10 mouse cellular contexts compared by ENCODE assay signal in the genomic region with DNA sequence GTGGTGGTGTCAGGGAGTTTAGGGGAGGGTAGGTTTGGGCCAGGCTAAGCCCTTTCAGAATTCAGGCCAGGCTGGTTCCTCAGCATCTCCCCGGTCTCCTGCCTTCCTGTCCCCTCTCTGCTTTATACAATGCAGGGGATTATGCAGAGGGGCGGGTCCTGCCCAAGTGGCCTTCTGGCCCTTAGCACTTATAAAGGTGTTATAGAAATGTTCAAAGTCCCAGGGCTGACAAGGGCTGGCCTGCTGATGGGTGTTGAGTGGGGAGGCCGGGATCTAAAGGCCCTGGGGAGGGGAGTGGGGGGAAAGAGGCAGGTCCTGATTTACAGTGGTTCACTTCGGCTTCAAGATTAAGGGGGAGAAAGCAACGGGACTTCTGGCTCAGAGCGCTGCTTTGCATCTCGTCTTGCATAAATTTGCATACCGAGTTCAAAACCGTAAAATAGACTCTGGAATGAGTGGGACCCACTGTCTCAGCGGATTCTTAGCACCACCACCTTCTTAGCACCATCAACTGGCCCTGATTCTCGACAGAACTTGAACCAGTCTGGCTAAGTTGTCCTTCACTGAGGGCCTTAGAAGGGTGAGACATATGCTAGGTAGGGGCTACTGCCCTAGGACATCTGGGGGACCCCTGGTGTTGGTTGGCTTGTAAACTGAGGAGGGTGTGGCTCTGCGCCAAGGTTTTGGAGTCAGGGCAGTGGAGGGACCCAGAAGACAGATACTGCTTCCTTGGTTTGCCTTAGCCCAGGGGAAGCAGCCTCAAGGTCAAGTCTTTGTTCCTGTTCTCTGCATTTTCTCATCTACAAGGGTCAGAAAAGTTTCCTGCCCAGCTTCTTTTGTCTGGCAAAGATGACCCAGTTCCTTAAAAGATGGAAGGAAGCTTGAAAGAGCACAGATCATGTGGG. TPM values are rescaled to one million over a fixed set of nuclear protein-coding genes. Genes with fewer than 3 reads are reported as not detected.
DNase-seq lines count a peak whose midpoint lies in the region; ATAC-seq and TF ChIP-seq lines count a peak whose summit lies in the region.
"Had no signal": no experiment of that assay in that cellular context is flagged by ENCODE, and none has a peak within 500 bp of the region (broad histone marks: within the 10 kb centered on the region; RNA-seq: fewer than 3 reads in every experiment).

No protein-coding gene starts in this region.

- H3K4me2 ChIP-seq in heart, embryonic 13.5 days: peak overlapping the region; percentile 99
- peak overlapping the region; percentile 88 for H3K4me2 ChIP-seq in forebrain, embryonic 15.5 days (replicated peaks)

- H3K4me3 ChIP-seq in heart, embryonic 13.5 days: no peak overlapping the region
- peak overlapping the region; percentile 83 to 98 for H3K4me3 ChIP-seq in ES-E14 (ENCODE audit: insufficient read depth in 1 of 2, low read depth in 1 of 2, low read length in 2 of 2, poor library complexity in 1 of 2, severe bottlenecking in 1 of 2)
- H3K4me3 ChIP-seq in forebrain, embryonic 15.5 days: peak overlapping the region; percentile 97
- H3K4me3 ChIP-seq in midbrain, embryonic 10.5 days: peak overlapping the region; percentile 90

- in situ Hi-C loops in ES-E14 (cut with MboI; ENCODE audit: low sequenced_read_pairs in 2 of 2, unreplicated experiment in 2 of 2): no loop called here

- peaks cover 33% of the 10 kb centered on the region for H3K27me3 ChIP-seq in heart, embryonic 13.5 days (replicated peaks)
- H3K27me3 ChIP-seq in forebrain, embryonic 15.5 days: no peaks in the 10 kb centered on the region
- H3K27me3 ChIP-seq in midbrain, embryonic 10.5 days (ENCODE audit: low read depth, poor library complexity, severe bottlenecking): peaks cover 3% of the 10 kb centered on the region; the same call in 1 of the 2 replicates

- peak overlapping the region; percentile 85; the same call in 1 of the 2 replicates for H3K9ac ChIP-seq in heart, embryonic 13.5 days
- peak overlapping the region; percentile 34; the same call in 1 of the 2 replicates for H3K9ac ChIP-seq in ES-E14 (ENCODE audit: insufficient read depth, low read depth, low read length, poor library complexity, severe bottlenecking)
- H3K9ac ChIP-seq in forebrain, embryonic 15.5 days (replicated peaks): peak overlapping the region; percentile 85

- 21% methylated on average over 12 of the region's 12 CpGs for WGBS in heart, embryonic 13.5 days
- 9% methylated on average over 12 of the region's 12 CpGs for WGBS in forebrain, embryonic 15.5 days
- WGBS in midbrain, embryonic 10.5 days: 21% methylated on average over 12 of the region's 12 CpGs

- H3K36me3 ChIP-seq in heart, embryonic 13.5 days: no peaks in the 10 kb centered on the region
- peaks cover 32% of the 10 kb centered on the region for H3K36me3 ChIP-seq in ES-E14 (ENCODE audit: control insufficient read depth, insufficient read depth, low read length, poor library complexity, severe bottlenecking)
- 0 out of 2 replicates have a peak, but pooled peaks cover 3% of the 10 kb centered on the region for H3K36me3 ChIP-seq in forebrain, embryonic 15.5 days
- H3K36me3 ChIP-seq in midbrain, embryonic 10.5 days: peaks cover 51% of the 10 kb centered on the region

- H3K27ac ChIP-seq in heart, embryonic 13.5 days (replicated peaks): 0 out of 2 replicates have a peak overlapping the region, but pooled peaks have one; percentile 59
- peak overlapping the region; percentile 75 for H3K27ac ChIP-seq in ES-E14 (ENCODE audit: insufficient read depth, low read depth, low read length, poor library complexity, severe bottlenecking)
- peak overlapping the region; percentile 84 for H3K27ac ChIP-seq in forebrain, embryonic 15.5 days (replicated peaks)
- H3K27ac ChIP-seq in midbrain, embryonic 10.5 days (replicated peaks): peak overlapping the region; percentile 95

- DNase-seq in heart, adult 8-10 months (ENCODE audit: low spot score): no peak
- no peak for DNase-seq in ES-E14 (ENCODE audit: low read depth, low spot score)
- DNase-seq in midbrain, embryonic 10.5 days (ENCODE audit: low spot score): peak; percentile 50
- no peak for DNase-seq in layer of hippocampus, adult 9-10 months (ENCODE audit: low spot score)
- DNase-seq in ovary, postnatal 14 days (ENCODE audit: low spot score): no peak
- no peak for DNase-seq in cerebellum, adult 8-10 months
- DNase-seq: kidney, postnatal 10 days had no signal

- no peak for ATAC-seq in heart, embryonic 13.5 days (ENCODE audit: extremely low read depth, insufficient number of reproducible peaks, low FRiP score, low TSS enrichment)
- ATAC-seq in forebrain, embryonic 15.5 days (replicated peaks): peak; percentile 39
- ATAC-seq: lung, postnatal 0 days had no signal

- no peaks in the 10 kb centered on the region for H3K9me3 ChIP-seq in heart, embryonic 13.5 days
- no peaks in the 10 kb centered on the region for H3K9me3 ChIP-seq in ES-E14 (ENCODE audit: control insufficient read depth, insufficient read depth, low read depth, low read length)
- no peaks in the 10 kb centered on the region for H3K9me3 ChIP-seq in forebrain, embryonic 15.5 days
- H3K9me3 ChIP-seq in midbrain, embryonic 10.5 days (replicated peaks): peaks cover 6% of the 10 kb centered on the region; the same call in 1 of the 2 replicates

- peaks cover 46% of the 10 kb centered on the region for H3K4me1 ChIP-seq in heart, embryonic 13.5 days
- H3K4me1 ChIP-seq in ES-E14 (ENCODE audit: control insufficient read depth in 2 of 2, insufficient read depth in 2 of 2, low read length in 2 of 2, poor library complexity in 1 of 2): peaks cover 3 to 15% of the 10 kb centered on the region in 2 experiments
- H3K4me1 ChIP-seq in forebrain, embryonic 15.5 days: peaks cover 49% of the 10 kb centered on the region
- peaks cover 71% of the 10 kb centered on the region for H3K4me1 ChIP-seq in midbrain, embryonic 10.5 days

TF ChIP-seq in ES-E14, 5 proteins besides CTCF, POLR2A, EP300 and RAD21:
- no peak for TF ChIP-seq HCFC1 (IDR thresholded peaks at IDR 0.05; ENCODE audit: borderline replicate concordance, insufficient read depth, low read length)
- no peak for TF ChIP-seq ZNF384 (IDR thresholded peaks at IDR 0.05; ENCODE audit: low read depth, low read length)

RNA-seq across cellular contexts. Expression of a gene that starts 3.4 kb away (rescaled TPM):
- polyA plus RNA-seq in heart, embryonic 13.5 days (2015; fragmentation: Nextera tagmentation; extraction: Ambion mirVana): 85.0 and 87.3 TPM in 2 replicates
- under 1 TPM in 3 of 4 experiments, not detected in 1; 0.27 to 0.66 (median 0.31) TPM for total RNA-seq in heart, adult 8-10 months (2022)
- 1,066 and 2,076 TPM in 2 replicates for total RNA-seq in ES-E14 (2012; rRNA removed)
- 336 and 343 TPM in 2 replicates for polyA plus RNA-seq in forebrain, embryonic 15.5 days (2015; fragmentation: Nextera tagmentation; extraction: Ambion mirVana)
- 585 and 600 TPM in 2 replicates for polyA plus RNA-seq in midbrain, embryonic 10.5 days (2016; fragmentation: Nextera tagmentation; extraction: Ambion mirVana)

RNA-seq across cellular contexts. Expression of a gene that starts 47.0 kb away (rescaled TPM):
- 110 and 126 TPM in 2 replicates for polyA plus RNA-seq in heart, embryonic 13.5 days (2015; fragmentation: Nextera tagmentation; extraction: Ambion mirVana)
- total RNA-seq in heart, adult 8-10 months (2022): 100 to 1,000 TPM in 3 of 4 experiments, 10 to 100 TPM in 1; 89.6 to 129 (median 119) TPM
- 1.3 and 2.1 TPM in 2 replicates for total RNA-seq in ES-E14 (2012; rRNA removed)
- polyA plus RNA-seq in forebrain, embryonic 15.5 days (2015; fragmentation: Nextera tagmentation; extraction: Ambion mirVana): 22.0 and 24.4 TPM in 2 replicates
- 48.2 and 49.9 TPM in 2 replicates for polyA plus RNA-seq in midbrain, embryonic 10.5 days (2016; fragmentation: Nextera tagmentation; extraction: Ambion mirVana)

Comparison
In these comparisons a context has a peak if more than half of its experiments do, and no peak if none do; other contexts are left out.
1. H3K9ac ChIP-seq: peak in every context shown above with its lines; median percentile 85 in heart, embryonic 13.5 days; 85 in forebrain, embryonic 15.5 days; 34 in ES-E14.